Comparison of ENCODE assay signal across 16 mouse cellular contexts in genomic region chr5:34372141-34372540, GRCm38 (mm10). TPM values are rescaled to one million over a fixed set of nuclear protein-coding genes. Genes with fewer than 3 reads are reported as not detected.
A peak's percentile ranks its signal among the peaks of the same experiment; 100 is the strongest.
DNase-seq lines count a peak whose midpoint lies in the region; ATAC-seq lines count a peak whose summit lies in the region.
"Had no signal": no experiment of that assay in that cellular context is flagged by ENCODE, and none has a peak within 500 bp of the region (broad histone marks: within the 10 kb centered on the region; RNA-seq: fewer than 3 reads in every experiment).

No protein-coding gene starts in this region.

- no peak overlapping the region for H3K9ac ChIP-seq in forebrain, embryonic 13.5 days
- H3K9ac ChIP-seq in forebrain, embryonic 11.5 days (ENCODE audit: low read length): no peak overlapping the region
- H3K9ac ChIP-seq in kidney, embryonic 15.5 days: no peak overlapping the region
- no peak overlapping the region for H3K9ac ChIP-seq in embryonic facial prominence, embryonic 13.5 days
- H3K9ac ChIP-seq in midbrain, embryonic 12.5 days (replicated peaks): no peak overlapping the region

- no peaks in the 10 kb centered on the region for H3K27me3 ChIP-seq in forebrain, embryonic 13.5 days
- H3K27me3 ChIP-seq in forebrain, embryonic 11.5 days (ENCODE audit: control insufficient read depth, insufficient read depth, low read length): no peaks in the 10 kb centered on the region
- H3K27me3 ChIP-seq in kidney, embryonic 15.5 days: no peaks in the 10 kb centered on the region
- no peaks in the 10 kb centered on the region for H3K27me3 ChIP-seq in embryonic facial prominence, embryonic 13.5 days
- H3K27me3 ChIP-seq in midbrain, embryonic 12.5 days: no peaks in the 10 kb centered on the region
- H3K27me3 ChIP-seq: lung, embryonic 15.5 days had no signal

- H3K9me3 ChIP-seq in forebrain, embryonic 13.5 days (replicated peaks): no peaks in the 10 kb centered on the region
- H3K9me3 ChIP-seq in forebrain, embryonic 11.5 days (ENCODE audit: control insufficient read depth, low read length): no peaks in the 10 kb centered on the region
- no peaks in the 10 kb centered on the region for H3K9me3 ChIP-seq in kidney, embryonic 15.5 days (replicated peaks)
- H3K9me3 ChIP-seq in embryonic facial prominence, embryonic 13.5 days: no peaks in the 10 kb centered on the region
- H3K9me3 ChIP-seq in midbrain, embryonic 12.5 days: no peaks in the 10 kb centered on the region
- H3K9me3 ChIP-seq: lung, embryonic 15.5 days had no signal

- peaks cover 26% of the 10 kb centered on the region for H3K4me1 ChIP-seq in forebrain, embryonic 13.5 days
- H3K4me1 ChIP-seq in forebrain, embryonic 11.5 days (replicated peaks; ENCODE audit: control insufficient read depth, insufficient read depth, low read length): peaks cover 7% of the 10 kb centered on the region; the same call in 1 of the 2 replicates
- H3K4me1 ChIP-seq in kidney, embryonic 15.5 days: peaks cover 22% of the 10 kb centered on the region
- peaks cover 18% of the 10 kb centered on the region for H3K4me1 ChIP-seq in embryonic facial prominence, embryonic 13.5 days
- H3K4me1 ChIP-seq in midbrain, embryonic 12.5 days: peaks cover 23% of the 10 kb centered on the region

- no peak overlapping the region for H3K4me3 ChIP-seq in forebrain, embryonic 13.5 days
- no peak overlapping the region for H3K4me3 ChIP-seq in forebrain, embryonic 11.5 days (ENCODE audit: low read depth, low read length)
- 0 out of 2 replicates have a peak overlapping the region, but pooled peaks have one; percentile 3 for H3K4me3 ChIP-seq in kidney, embryonic 15.5 days (replicated peaks)
- no peak overlapping the region for H3K4me3 ChIP-seq in embryonic facial prominence, embryonic 13.5 days
- no peak overlapping the region for H3K4me3 ChIP-seq in midbrain, embryonic 12.5 days

- H3K36me3 ChIP-seq in forebrain, embryonic 13.5 days (ENCODE audit: poor library complexity, severe bottlenecking): no peaks in the 10 kb centered on the region
- no peaks in the 10 kb centered on the region for H3K36me3 ChIP-seq in forebrain, embryonic 11.5 days (ENCODE audit: control insufficient read depth, insufficient read depth, low read length)
- H3K36me3 ChIP-seq in kidney, embryonic 15.5 days: no peaks in the 10 kb centered on the region
- H3K36me3 ChIP-seq in embryonic facial prominence, embryonic 13.5 days: no peaks in the 10 kb centered on the region
- H3K36me3 ChIP-seq in midbrain, embryonic 12.5 days: no peaks in the 10 kb centered on the region
- H3K36me3 ChIP-seq: lung, embryonic 15.5 days had no signal

- no peak for ATAC-seq in forebrain, embryonic 13.5 days
- no peak for ATAC-seq in forebrain, embryonic 11.5 days (replicated peaks; ENCODE audit: low FRiP score)
- no peak for ATAC-seq in kidney, embryonic 15.5 days (replicated peaks; ENCODE audit: low FRiP score)
- no peak for ATAC-seq in embryonic facial prominence, embryonic 13.5 days (ENCODE audit: insufficient number of reproducible peaks, insufficient read depth, low FRiP score, low TSS enrichment, low read depth)
- ATAC-seq in midbrain, embryonic 12.5 days (ENCODE audit: low FRiP score, low read depth): no peak
- ATAC-seq: forebrain, embryonic 14.5 days had no signal

- no peak for DNase-seq in forebrain, embryonic 11.5 days (ENCODE audit: low spot score)
- DNase-seq in kidney, postnatal 36 days: no peak
- DNase-seq in left cerebral cortex, postnatal 14 days (ENCODE audit: low spot score in 2 of 2): no peak
- DNase-seq in spleen, postnatal 14 days (ENCODE audit: low spot score in 2 of 2): no peak
- DNase-seq: adrenal gland, postnatal 14 days; gastrocnemius, postnatal 25 days; heart, postnatal 36 days; kidney, adult 9 months; thymus, postnatal 14 days had no signal

- H3K4me2 ChIP-seq in forebrain, embryonic 13.5 days: peak overlapping the region; percentile 16
- no peak overlapping the region for H3K4me2 ChIP-seq in forebrain, embryonic 11.5 days (ENCODE audit: low read depth, low read length, severe bottlenecking)
- peak overlapping the region; percentile 5; the same call in 1 of the 2 replicates for H3K4me2 ChIP-seq in kidney, embryonic 15.5 days
- H3K4me2 ChIP-seq in embryonic facial prominence, embryonic 13.5 days: peak overlapping the region; percentile 28
- peak overlapping the region; percentile 15 for H3K4me2 ChIP-seq in midbrain, embryonic 12.5 days (replicated peaks)

- H3K27ac ChIP-seq in forebrain, embryonic 13.5 days: no peak overlapping the region
- no peak overlapping the region for H3K27ac ChIP-seq in forebrain, embryonic 11.5 days (ENCODE audit: low read depth, low read length)
- no peak overlapping the region for H3K27ac ChIP-seq in kidney, embryonic 15.5 days
- H3K27ac ChIP-seq in embryonic facial prominence, embryonic 13.5 days: no peak overlapping the region
- no peak overlapping the region for H3K27ac ChIP-seq in midbrain, embryonic 12.5 days (replicated peaks)
- H3K27ac ChIP-seq: layer of hippocampus, adult 2 months; lung, embryonic 15.5 days had no signal

- intact Hi-C loops in left cerebral cortex, postnatal 14 days (cut with DNase I): no loop called here

RNA-seq across cellular contexts. Expression of gene Fam193a, which starts 2.4 kb away (rescaled TPM):
- 19.0 and 19.3 TPM in 2 replicates for polyA plus RNA-seq in forebrain, embryonic 13.5 days (2015; fragmentation: Nextera tagmentation; extraction: Ambion mirVana)
- 19.6 TPM in 2 replicates for polyA plus RNA-seq in forebrain, embryonic 11.5 days (2014; fragmentation: Nextera tagmentation; extraction: Ambion mirVana)
- polyA plus RNA-seq in kidney, embryonic 15.5 days (2015; fragmentation: Nextera tagmentation; extraction: Ambion mirVana): 10.6 and 13.0 TPM in 2 replicates
- polyA plus RNA-seq in embryonic facial prominence, embryonic 13.5 days (2015; fragmentation: Nextera tagmentation; extraction: Ambion mirVana): 17.7 and 19.7 TPM in 2 replicates
- 17.4 and 18.9 TPM in 2 replicates for polyA plus RNA-seq in midbrain, embryonic 12.5 days (2016; fragmentation: Nextera tagmentation; extraction: Ambion mirVana)
- 10 to 100 TPM; 41.0 to 41.8 TPM for total RNA-seq in left cerebral cortex, postnatal 14 days (2021)

RNA-seq across cellular contexts. Expression of gene Rnf4, which starts 36.1 kb away (rescaled TPM):
- polyA plus RNA-seq in forebrain, embryonic 13.5 days (2015; fragmentation: Nextera tagmentation; extraction: Ambion mirVana): 153 and 162 TPM in 2 replicates
- polyA plus RNA-seq in forebrain, embryonic 11.5 days (2014; fragmentation: Nextera tagmentation; extraction: Ambion mirVana): 199 and 201 TPM in 2 replicates
- polyA plus RNA-seq in kidney, embryonic 15.5 days (2015; fragmentation: Nextera tagmentation; extraction: Ambion mirVana): 174 and 181 TPM in 2 replicates
- polyA plus RNA-seq in embryonic facial prominence, embryonic 13.5 days (2015; fragmentation: Nextera tagmentation; extraction: Ambion mirVana): 157 and 170 TPM in 2 replicates
- 155 and 172 TPM in 2 replicates for polyA plus RNA-seq in midbrain, embryonic 12.5 days (2016; fragmentation: Nextera tagmentation; extraction: Ambion mirVana)
- 10 to 100 TPM; 82.3 to 86.0 TPM for total RNA-seq in left cerebral cortex, postnatal 14 days (2021)
